Mouse (Mus musculus) liver, postnatal 0 days (tissue): ENCODE data around the gene Med16.

Experiments used
- CTCF ChIP-seq: sonication (generic); IDR thresholded peaks from 2 replicates; pipeline ENCODE4 v1.5.1; 2016; ENCODE audit warnings: antibody characterized with exemption, low read depth
- EP300 ChIP-seq: IDR thresholded peaks from 2 replicates; pipeline ENCODE4 v1.6.1; 2016; ENCODE audit warnings: antibody characterized with exemption, low read depth, mild to moderate bottlenecking

- TF ChIP-seq CTCF (no peak), EP300 (no peak)
Observed at GRCm38 (mm10) chr10:79857894-79858293, 50.8 kb downstream of the Med16 start.
